Mouse (Mus musculus): Measurements from ENCODE around the gene Psmb9.

DNA sequence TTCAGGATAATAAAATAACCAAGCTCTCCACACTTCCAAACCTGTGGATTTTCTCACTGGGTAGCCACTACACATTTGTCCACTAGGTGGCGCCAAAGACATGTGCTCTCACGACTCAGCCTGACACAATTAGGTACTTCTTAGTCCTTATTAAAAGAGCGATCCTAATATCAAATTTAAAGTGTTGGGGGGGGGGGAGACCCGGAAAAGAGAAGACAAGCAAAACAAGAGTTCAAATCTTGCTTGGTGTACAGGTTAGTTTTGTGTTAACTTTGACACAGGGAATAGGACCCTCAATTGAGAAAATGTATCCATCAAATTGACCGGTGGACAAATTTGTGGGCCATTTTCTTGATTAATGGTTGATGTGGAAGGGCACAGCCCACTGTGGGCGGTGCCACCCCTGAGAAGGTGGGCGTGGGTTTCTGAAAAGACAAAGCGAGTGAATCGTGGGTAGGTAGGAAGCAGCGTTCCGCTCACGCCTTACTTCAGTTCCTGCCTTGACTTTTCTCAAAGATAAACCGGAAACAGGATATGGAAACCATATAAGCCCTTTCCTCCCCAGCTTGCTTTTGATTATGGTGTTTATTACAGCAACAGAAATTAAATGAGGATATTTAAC, 16.6 kb downstream of the Psmb9 start:
- no peak for TF ChIP-seq EP300 (IDR thresholded peaks at IDR 0.05; ENCODE audit: insufficient read depth, low read depth, low read length)
- peak; percentile 85 for TF ChIP-seq CTCF (IDR thresholded peaks at IDR 0.05)
